Mouse (Mus musculus) frontal cortex, postnatal 14 days (tissue): ENCODE results near the gene Opalin.

ENCODE experiments used
- DNase-seq, 2 experiments: peaks; one replicate each; pipeline ENCODE4 v3.0.0; 2022; ENCODE audit warnings: low spot score in 2 of 2

Gene Opalin

DNA sequence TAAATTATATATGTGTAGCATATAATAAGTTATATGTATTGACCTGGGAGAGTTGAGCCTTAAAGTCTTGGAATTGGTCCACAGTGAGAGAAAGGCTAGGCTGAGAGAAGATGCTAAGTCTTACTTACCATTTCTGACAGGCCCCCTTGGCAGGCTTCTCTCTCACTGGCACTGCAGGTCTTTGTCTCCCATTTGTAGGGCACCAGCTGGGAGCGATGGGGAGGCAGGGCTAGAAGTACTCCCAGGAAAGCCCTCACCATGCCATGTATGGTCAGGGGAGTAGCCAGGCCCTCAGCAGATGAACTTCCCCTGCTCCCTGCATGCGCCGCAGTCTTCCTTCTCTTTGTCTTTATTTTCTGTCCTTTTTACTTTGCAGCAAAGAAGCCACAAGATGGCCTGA, at the start of gene Opalin:
Gene Opalin, minus strand, starts transcription at position 208 of the 400 bp plus-strand sequence.
- no peak for DNase-seq

DNA sequence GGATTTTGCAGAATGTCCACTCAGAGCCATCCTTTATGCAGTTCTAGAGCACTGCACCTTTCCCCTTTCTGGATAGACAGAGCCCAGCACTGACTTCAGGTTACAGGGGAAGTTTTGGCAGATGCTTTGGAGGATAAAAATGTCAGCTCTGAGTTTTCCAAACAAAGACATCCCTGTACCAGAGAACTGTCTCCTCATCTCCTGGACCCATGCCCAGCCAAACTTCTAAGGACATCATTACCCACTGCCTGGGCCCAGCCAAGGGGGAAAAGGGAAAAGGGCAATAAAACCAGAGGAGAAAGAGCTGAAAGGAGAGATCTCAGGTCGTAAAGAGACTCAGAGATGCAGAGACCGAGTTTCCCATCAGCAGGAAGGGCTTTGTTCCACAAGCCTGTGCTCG, 46.1 kb upstream of the Opalin start:
- no peak for DNase-seq

GRCm38 (mm10) chr19:41119924-41120323, 43.0 kb upstream of the Opalin start:
- DNase-seq: peak; percentile 54 to 55

GRCm38 (mm10) chr19:41118346-41118745, 41.4 kb upstream of the Opalin start:
- no peak for DNase-seq

- no peak for DNase-seq
These were observed 40.4 kb upstream of the Opalin start for GRCm38 (mm10) chr19:41117334-41117733.

GRCm38 (mm10) chr19:41114611-41115010, 37.7 kb upstream of the Opalin start:
- DNase-seq: no peak

DNA sequence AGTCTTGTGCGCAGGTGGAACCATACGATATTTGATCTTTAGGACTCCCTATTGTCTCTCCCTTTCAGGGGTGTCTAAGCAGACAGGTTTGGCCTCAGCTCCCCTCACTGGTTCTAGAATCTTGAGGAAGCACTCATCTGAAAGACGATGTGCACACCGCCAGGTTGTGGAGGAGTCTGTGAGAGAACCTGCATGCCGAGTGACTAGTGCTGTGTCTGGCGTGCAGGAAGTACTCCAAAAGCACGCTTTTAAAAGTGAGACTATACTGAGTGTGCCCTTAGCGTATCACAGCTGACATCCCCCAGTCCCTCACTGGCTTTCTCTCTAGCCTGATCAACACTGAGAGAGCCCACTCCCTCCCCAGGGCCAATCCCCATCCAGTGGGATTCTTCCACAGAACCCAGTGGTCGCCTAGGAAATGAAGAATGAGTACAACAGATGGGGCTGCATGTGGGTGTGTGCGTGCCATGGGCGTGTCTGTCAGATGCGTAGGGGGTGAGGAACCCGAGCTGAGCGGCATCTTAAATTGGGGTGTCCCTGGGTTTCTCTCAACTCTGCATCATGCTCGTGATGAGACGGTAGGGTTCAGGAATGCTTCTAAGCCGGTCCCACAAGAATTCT, 37.1 kb upstream of the Opalin start:
- peak in 1 of 2 experiments; percentile 47 for DNase-seq

GRCm38 (mm10) chr19:41112609-41113008, 35.7 kb upstream of the Opalin start:
- DNase-seq: no peak

DNA sequence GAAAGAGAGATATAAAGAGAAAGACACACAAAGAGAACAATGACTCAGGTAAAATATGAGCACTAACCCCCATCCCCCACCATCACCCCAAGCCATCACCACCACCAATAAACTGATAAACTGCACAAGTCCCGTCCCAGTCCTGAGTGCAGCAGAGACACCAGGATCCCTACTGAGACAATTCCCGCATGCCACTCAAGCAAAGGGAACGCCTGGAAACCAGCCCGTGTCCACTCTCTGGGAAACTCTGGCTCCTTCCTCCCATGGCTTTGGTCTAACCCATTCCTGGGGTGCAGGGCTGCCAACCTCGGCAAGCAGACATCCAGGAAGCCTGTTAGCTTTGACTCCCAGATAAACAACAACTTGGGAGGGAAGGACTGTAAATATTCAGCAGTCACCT, 33.1 kb upstream of the Opalin start:
- DNase-seq: no peak

GRCm38 (mm10) chr19:41109496-41109895, 32.6 kb upstream of the Opalin start:
- DNase-seq: no peak

DNA sequence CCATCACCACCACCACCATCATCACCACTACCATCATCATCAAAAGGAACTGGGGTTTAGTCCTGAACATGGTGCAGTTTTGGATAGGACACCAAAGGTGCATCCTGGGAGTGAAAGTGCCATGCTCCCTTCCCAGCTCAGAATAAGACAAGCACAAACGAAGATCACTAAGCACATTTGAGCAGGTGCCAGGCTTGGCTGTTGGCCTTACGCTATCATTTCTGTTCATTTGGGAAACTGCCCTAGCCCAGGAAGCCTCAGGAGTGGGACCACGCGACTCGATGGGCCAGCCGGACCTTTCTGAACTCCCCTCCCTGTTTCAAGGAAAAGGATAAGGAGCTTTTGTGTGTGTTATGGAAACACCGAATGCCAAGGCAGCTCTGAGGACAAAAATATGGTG, 31.8 kb upstream of the Opalin start:
- DNase-seq: no peak

- no peak for DNase-seq
These were observed 30.6 kb upstream of the Opalin start for GRCm38 (mm10) chr19:41107530-41107929.

- DNase-seq: no peak
These were observed 28.0 kb upstream of the Opalin start for GRCm38 (mm10) chr19:41104922-41105321.

DNA sequence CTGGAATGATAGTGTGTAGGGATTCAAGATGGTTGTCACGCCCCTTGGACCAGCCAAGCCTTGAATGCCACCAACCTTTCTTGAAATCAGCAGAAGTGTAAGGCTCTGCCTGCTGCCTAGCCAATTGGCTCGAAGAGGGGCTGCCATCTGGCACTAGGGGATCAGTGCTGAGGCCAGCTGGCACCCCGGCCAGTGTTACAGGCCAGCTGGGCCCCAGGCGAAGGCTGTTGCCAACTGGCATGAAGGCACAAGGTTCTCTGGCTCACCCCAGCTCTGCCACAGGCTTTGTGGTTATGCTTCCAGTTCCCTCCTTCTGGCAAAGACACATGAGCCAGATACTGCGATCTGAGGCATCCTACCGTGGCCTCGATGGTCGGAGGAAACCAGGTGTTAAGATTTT, 24.5 kb upstream of the Opalin start:
- peak; percentile 53 to 72 for DNase-seq

DNA sequence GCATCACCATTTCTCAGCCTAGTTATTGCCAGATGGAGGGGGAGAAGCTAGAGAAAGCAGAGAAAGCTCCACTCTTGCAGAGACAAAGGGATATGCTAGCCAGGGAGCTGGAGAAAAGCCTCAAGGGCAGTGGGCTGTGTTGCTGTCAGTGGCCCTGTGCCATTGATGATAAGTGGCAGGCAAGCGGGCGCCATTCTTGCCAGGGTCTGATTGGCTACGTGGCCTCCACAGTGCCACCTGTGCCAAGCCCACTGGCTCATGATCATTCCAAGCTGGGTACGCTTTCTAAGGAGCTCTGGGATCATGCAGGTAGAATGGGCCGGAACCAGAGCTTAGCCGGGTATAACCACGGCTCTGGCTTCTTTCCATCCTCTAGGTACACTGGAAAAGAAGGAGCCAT, 23.9 kb upstream of the Opalin start:
- no peak for DNase-seq

DNA sequence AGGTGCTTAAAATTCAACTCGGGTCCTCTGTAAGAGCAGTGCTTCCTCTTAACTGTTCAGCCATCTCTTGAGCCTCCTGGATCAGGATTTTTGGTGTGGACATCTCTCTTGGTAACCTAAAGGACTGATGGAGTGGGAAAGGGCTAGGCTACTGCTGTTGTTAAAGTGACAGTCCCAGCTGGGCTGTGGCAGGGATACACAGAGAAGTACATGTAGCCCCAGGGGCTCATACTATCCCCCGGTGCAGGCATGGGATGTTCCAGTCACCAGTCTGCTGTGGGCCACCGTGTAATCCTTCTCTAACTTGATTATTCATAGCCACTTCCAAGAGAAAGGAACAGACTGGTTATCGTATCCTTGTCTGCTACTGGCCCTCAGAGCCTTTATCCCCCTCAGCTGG, 20.1 kb upstream of the Opalin start:
- no peak for DNase-seq

- no peak for DNase-seq
These were observed 15.0 kb upstream of the Opalin start for GRCm38 (mm10) chr19:41091901-41092300.

- peak in 1 of 2 experiments; percentile 59 for DNase-seq
These were observed 12.9 kb upstream of the Opalin start for GRCm38 (mm10) chr19:41089833-41090232.

DNA sequence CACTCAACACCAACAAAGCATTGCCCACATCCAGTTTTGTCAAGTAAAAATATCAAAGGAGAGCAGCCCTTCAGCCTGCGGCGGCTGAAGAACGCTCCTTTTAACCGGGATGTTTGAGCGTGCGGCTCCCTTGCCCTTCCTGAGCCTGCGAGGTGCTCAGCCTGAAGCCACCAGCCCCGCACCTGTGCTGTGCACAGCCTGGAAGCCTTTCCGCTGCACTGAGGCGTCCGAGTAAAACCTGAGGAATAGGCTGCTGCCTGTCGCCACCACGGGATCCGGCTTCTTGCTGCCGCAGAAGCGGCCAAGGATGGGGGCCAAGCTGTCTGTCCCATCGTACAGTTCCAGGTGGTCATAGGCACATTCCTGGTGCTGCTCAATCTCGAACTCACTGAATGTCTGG, 11.6 kb upstream of the Opalin start:
- DNase-seq: no peak

GRCm38 (mm10) chr19:41087901-41088300, 11.0 kb upstream of the Opalin start:
- no peak for DNase-seq

- peak; percentile 54 to 84 for DNase-seq
These were observed 9.8 kb upstream of the Opalin start for GRCm38 (mm10) chr19:41086700-41087099.

GRCm38 (mm10) chr19:41086289-41086688, 9.4 kb upstream of the Opalin start:
- no peak for DNase-seq

- no peak for DNase-seq
These were observed 6.7 kb upstream of the Opalin start for GRCm38 (mm10) chr19:41083646-41084045.

DNA sequence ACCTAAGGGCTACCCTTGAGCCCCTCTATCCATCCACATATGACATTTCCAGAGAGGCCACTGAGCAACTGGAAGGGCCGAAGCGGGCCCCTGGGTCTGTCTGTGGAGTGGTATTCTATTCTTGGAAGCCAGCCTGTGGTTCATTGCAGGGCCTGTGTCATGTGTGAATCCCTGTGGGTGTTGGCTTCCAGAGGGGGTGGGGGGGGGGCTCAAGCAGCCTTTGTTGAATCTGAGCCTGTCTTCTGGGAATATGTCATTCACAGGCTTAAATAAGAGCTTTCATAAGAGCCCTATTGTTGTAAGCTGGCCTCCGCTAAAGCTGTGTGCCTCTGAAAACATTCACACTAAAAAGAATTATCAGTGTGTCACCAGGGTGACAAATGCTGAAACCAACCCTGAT, 4.7 kb upstream of the Opalin start:
- DNase-seq: no peak
